Mouse (Mus musculus) thymus, adult 2 months (tissue): ENCODE measurements around the gene Kctd19. TPM values are rescaled to one million over a fixed set of nuclear protein-coding genes. Genes with fewer than 3 reads are reported as not detected.
A peak's percentile ranks its signal among the peaks of the same experiment; 100 is the strongest.

ENCODE experiments used
- DNase-seq: peaks from one replicate; pipeline ENCODE4 v3.0.0; 2021
- H3K27ac ChIP-seq: fragments of 200-500 bp; 2 replicates; pipeline ENCODE4 v1.5.1; 2012; ENCODE audit warnings: low read length, control low read depth; ENCODE audit not compliant: control insufficient read depth, insufficient read depth
- H3K27me3 ChIP-seq: fragments of 200-500 bp; 2 replicates; pipeline ENCODE4 v1.6.1; 2012; ENCODE audit warnings: mild to moderate bottlenecking, low read length, moderate library complexity, mixed read lengths; ENCODE audit not compliant: control insufficient read depth, insufficient read depth
- H3K36me3 ChIP-seq: fragments of 200-500 bp; 2 replicates; pipeline ENCODE4 v1.6.1; 2012; ENCODE audit warnings: mild to moderate bottlenecking, low read length, moderate library complexity; ENCODE audit not compliant: control insufficient read depth, insufficient read depth
- H3K4me1 ChIP-seq: fragments of 200-500 bp; replicated peaks from 2 replicates; pipeline ENCODE4 v1.6.1; 2012; ENCODE audit warnings: low read length; ENCODE audit not compliant: control insufficient read depth, insufficient read depth
- H3K4me3 ChIP-seq: fragments of 200-500 bp; 2 replicates; pipeline ENCODE4 v1.5.1; 2012; ENCODE audit warnings: mild to moderate bottlenecking, low read length, control low read depth, moderate library complexity; ENCODE audit not compliant: control insufficient read depth, insufficient read depth
- CTCF ChIP-seq: fragments of 200-500 bp; IDR thresholded peaks from 2 replicates; pipeline ENCODE4 v1.5.1; 2012; ENCODE audit warnings: mild to moderate bottlenecking, control low read depth, low read length, moderate library complexity, borderline replicate concordance; ENCODE audit not compliant: control insufficient read depth, poor library complexity, insufficient read depth; ENCODE audit errors: extremely low read depth
- POLR2A ChIP-seq: fragments of 200-500 bp; IDR thresholded peaks from 2 replicates; pipeline ENCODE4 v1.6.1; 2012; ENCODE audit warnings: mild to moderate bottlenecking, low read length, control low read depth, moderate library complexity; ENCODE audit not compliant: control insufficient read depth, poor library complexity, insufficient read depth; ENCODE audit errors: extremely low read depth
- WGBS: fragments of 180-500 bp; shearing (Covaris S2); methylation state at CpG from one replicate; pipeline ENCODE4 v1.1.7; 2018; 5-methylcytosine and 5-hydroxymethylcytosine counted together
- polyA plus RNA-seq: library from polyadenylated mRNA; depleted of rRNA; stranded (reverse); fragments of >200 nt; gene quantifications from 2 replicates; pipeline ENCODE4 v1.2.3, GENCODE M21; 2012

Gene Kctd19
- polyA plus RNA-seq, 1 experiment, result 0.07 TPM

DNA sequence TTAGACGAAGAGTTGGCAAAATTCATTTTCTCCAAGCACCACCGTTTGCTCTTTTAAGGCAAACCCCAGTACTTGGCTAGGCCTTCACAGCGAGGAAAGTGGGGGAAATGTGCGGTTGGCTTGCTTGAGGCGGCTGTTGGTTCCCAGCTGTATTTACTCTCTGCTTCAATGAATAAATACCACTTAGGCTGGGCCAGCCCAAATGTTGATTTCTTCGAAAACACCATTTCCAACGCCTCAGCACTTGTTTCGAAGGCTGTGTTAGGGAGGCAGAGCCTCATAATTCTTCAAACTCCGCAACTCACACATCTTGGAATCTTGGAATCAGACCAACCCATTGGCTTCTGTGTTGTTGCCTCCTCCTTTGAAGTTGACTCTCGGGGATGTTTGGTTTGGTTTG is 6.9 kb downstream of the Kctd19 start:
- no peaks in the 10 kb centered on the region for H3K4me1 ChIP-seq
- TF ChIP-seq POLR2A (no peak), CTCF (no peak)
- no peak overlapping the region for H3K4me3 ChIP-seq
- no peaks in the 10 kb centered on the region for H3K36me3 ChIP-seq
- no peak for DNase-seq
- 88% methylated on average over 10 of the region's 10 CpGs for WGBS
- no peaks in the 10 kb centered on the region for H3K27me3 ChIP-seq
- H3K27ac ChIP-seq, result no peak overlapping the region

DNA sequence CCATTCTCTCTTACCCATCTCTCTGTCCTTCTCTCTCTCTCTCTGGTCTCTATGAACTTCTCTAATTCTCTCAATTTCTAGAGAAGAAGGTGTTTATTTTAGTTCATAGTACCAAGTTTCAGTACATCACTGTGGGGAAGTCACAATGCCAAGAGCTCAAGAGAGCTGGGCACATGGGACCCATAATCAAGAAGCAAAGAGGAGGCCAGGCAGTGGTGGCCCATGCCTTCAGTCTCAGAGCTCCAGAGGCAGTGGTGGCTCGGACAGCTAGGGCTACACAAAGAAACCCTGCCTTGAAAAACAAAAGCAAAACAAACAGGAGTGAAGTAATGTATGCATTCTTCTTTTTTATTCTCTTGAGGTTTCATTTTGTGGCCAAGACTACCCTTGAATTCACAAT is 8.8 kb downstream of the Kctd19 start:
- Histone ChIP-seq H3K27me3 (no peaks in the 10 kb centered on the region), H3K4me1 (no peaks in the 10 kb centered on the region), H3K4me3 (no peak overlapping the region), H3K36me3 (no peaks in the 10 kb centered on the region), H3K27ac (no peak overlapping the region)
- 91% methylated on average over 1 of the region's 1 CpGs for WGBS
- DNase-seq, result no peak
- TF ChIP-seq CTCF (no peak), POLR2A (no peak)

DNA sequence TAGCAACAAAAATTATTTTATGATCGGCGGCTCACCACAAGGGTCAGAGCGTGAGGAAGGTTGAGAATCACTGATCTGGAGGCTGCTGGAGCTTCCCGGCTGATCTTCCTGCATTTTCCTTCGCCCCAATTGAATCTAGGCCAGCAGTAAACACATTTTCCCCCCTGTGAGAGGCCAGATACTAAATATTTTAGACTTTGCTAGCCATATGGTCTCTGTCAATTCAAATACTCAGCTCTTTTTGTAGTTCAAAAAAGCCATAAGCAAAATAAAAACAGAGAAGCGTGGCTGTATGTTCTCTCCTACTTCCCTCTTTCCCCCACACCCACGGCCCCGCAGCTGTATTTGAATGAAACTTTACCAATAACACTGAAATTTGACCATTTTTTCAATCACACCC is 9.8 kb downstream of the Kctd19 start:
- Histone ChIP-seq H3K4me3 (no peak overlapping the region), H3K4me1 (no peaks in the 10 kb centered on the region), H3K36me3 (no peaks in the 10 kb centered on the region), H3K27me3 (no peaks in the 10 kb centered on the region), H3K27ac (no peak overlapping the region)
- no peak for DNase-seq
- 87% methylated on average over 8 of the region's 8 CpGs for WGBS
- TF ChIP-seq CTCF, result no peak
- no peak for TF ChIP-seq POLR2A

DNA sequence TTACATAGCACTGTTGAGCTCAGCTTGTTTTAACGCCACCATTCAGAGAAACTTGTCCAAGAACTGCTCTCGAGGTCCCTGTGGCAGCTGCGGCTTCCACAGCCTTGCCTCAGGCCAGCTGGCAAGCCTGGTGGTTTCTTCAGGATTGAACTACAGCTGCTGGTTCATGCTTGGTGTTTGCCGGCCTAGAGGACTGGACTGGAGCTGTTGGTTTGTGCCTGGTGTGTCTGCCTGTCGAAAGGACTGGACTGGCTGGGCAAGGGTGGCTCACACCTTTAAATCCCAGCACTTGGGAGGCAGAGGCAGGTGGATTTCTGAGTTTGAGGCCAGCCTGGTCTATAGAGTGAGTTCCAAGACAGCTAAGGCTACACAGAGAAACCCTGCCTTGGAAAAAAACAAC is 13.3 kb downstream of the Kctd19 start:
- no peaks in the 10 kb centered on the region for H3K4me1 ChIP-seq
- no peak overlapping the region for H3K4me3 ChIP-seq
- H3K27ac ChIP-seq, result no peak overlapping the region
- no peaks in the 10 kb centered on the region for H3K27me3 ChIP-seq
- no peaks in the 10 kb centered on the region for H3K36me3 ChIP-seq
- TF ChIP-seq CTCF (no peak), POLR2A (no peak)
- no peak for DNase-seq
- WGBS, result 94% methylated on average over 5 of the region's 5 CpGs

DNA sequence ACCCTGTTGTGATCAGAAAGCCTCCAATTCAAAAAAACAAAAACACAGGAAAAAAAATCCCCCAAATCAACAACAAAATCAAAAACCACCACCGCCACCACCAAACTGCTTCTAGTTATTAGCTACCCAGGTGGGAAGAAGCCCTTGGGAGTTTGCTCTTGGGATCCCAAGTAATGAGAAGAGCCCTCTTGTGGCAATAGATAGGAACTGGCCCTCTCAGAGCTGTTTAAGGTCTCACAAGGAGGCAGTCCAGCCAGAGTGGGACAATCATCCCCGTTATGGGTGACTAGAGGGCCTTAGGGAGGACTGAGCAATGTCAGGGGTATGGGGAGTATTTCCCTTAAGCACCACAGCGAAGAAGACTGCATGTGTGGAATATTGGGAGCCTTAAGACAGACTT is 15.6 kb downstream of the Kctd19 start:
- WGBS, result 44% methylated on average over 3 of the region's 3 CpGs
- no peaks in the 10 kb centered on the region for H3K27me3 ChIP-seq
- TF ChIP-seq POLR2A (no peak), CTCF (no peak)
- 0 out of 2 replicates have a peak, but pooled peaks cover 3% of the 10 kb centered on the region for H3K4me1 ChIP-seq
- H3K4me3 ChIP-seq, result no peak overlapping the region
- no peaks in the 10 kb centered on the region for H3K36me3 ChIP-seq
- no peak overlapping the region for H3K27ac ChIP-seq
- peak; percentile 44 for DNase-seq

DNA sequence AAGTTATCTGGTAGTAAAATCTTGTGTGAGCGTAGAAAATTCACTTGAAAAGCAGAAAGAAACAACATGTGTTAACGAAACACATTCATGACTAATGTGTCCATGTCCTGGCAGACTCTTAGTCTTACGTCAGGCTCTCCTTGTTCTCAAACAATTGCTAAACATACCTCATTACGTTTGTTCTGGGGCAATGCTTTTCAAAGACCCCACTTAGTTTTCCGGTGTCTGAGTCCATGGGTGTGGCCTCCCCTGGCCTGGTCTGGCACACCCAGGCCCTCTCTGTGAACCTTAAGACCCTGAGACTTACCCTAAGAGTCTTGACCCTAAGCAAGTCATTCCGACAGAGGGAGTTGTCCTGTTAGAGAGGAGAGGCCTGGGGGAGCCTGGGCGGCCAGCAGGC is 19.4 kb downstream of the Kctd19 start:
- no peaks in the 10 kb centered on the region for H3K27me3 ChIP-seq

DNA sequence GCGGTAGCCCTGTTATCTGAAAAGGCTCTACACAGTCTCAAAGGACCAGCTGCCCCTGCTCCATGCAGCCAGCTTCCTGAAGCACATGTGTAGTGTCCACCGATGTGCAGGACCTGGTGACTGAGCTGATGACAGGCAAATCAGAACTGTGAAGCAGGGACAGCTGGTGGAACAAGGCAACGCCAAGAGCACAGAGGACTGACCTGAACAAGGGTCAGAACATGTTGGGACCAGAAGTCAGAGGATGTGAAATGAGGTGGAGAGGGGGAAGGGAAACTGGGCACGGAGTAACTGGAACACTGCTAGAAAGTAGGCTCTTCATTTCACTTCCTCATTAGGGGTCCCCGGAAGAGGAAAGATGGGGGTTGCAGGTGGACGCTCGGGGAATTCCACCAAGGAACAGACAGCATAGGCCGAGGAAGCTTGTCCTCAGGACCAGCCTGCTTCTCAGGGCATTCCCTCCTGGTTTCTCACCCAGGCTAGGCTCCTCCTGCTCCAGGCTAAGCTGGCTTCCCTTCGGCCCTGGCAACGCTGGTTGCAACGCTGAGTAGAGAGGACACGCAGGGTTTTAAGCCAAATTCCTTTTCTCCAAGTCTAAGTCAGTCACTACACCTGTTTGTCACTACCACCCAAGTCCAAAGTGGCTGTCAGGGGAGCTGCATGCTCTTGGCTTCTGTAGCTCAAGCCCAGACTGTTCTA is 20.1 kb downstream of the Kctd19 start:
- Histone ChIP-seq H3K36me3 (no peaks in the 10 kb centered on the region), H3K27ac (no peak overlapping the region), H3K4me1 (peaks cover 7% of the 10 kb centered on the region; the same call in 1 of the 2 replicates), H3K27me3 (no peaks in the 10 kb centered on the region), H3K4me3 (no peak overlapping the region)
- WGBS, result 82% methylated on average over 12 of the region's 12 CpGs
- TF ChIP-seq POLR2A, result no peak
- TF ChIP-seq CTCF, result no peak
- DNase-seq, result no peak

More for the DNA sequence above, 19.4 kb downstream of the Kctd19 start:
- Histone ChIP-seq H3K36me3 (no peaks in the 10 kb centered on the region), H3K27ac (no peak overlapping the region), H3K4me3 (no peak overlapping the region), H3K4me1 (peaks cover 7% of the 10 kb centered on the region; the same call in 1 of the 2 replicates)
- TF ChIP-seq CTCF, result no peak
- no peak for DNase-seq
- WGBS, result 89% methylated on average over 7 of the region's 7 CpGs
